Mouse (Mus musculus) myocyte (in vitro differentiated cells): ENCODE measurements at regions not wholly inside any gene's neighbourhood (a gene's known extent, or its start where the extent isn't known, plus 50 kb on each side); places are given as distances from the start of the nearest gene placed in this dataset.
A peak's percentile ranks its signal among the peaks of the same experiment; 100 is the strongest.

Source experiments
- H3K27me3 ChIP-seq: one replicate; pipeline ENCODE4 v1.6.1; 2011; ENCODE audit not compliant: control insufficient read depth, insufficient read depth, insufficient read length
- H3K36me3 ChIP-seq: one replicate; pipeline ENCODE4 v1.6.1; 2011; ENCODE audit not compliant: control insufficient read depth, insufficient read depth
- H3K4me2 ChIP-seq: one replicate; pipeline ENCODE4 v1.6.1; 2011; ENCODE audit warnings: low read depth, control low read depth
- H3K4me3 ChIP-seq: one replicate; pipeline ENCODE4 v1.5.1; 2011; ENCODE audit warnings: mild to moderate bottlenecking, control low read depth, moderate library complexity
- H3K79me2 ChIP-seq: one replicate; pipeline ENCODE4 v1.6.1; 2011; ENCODE audit not compliant: control insufficient read depth, insufficient read depth
- H3ac ChIP-seq: one replicate; pipeline ENCODE4 v1.6.1; 2011; ENCODE audit not compliant: control insufficient read depth, insufficient read length
- CEBPB ChIP-seq: IDR thresholded peaks from 2 replicates; pipeline ENCODE4 v1.6.1; 2011; ENCODE audit warnings: mild to moderate bottlenecking, moderate library complexity; ENCODE audit not compliant: poor library complexity, insufficient read depth, severe bottlenecking
- E2F4 ChIP-seq: IDR thresholded peaks from one replicate; pipeline ENCODE4 v1.6.1; 2011; ENCODE audit warnings: mild to moderate bottlenecking, control low read depth, moderate library complexity; ENCODE audit not compliant: insufficient read depth
- MAX ChIP-seq: IDR thresholded peaks from one replicate; pipeline ENCODE4 v1.6.1; 2011; ENCODE audit warnings: low read depth, mild to moderate bottlenecking, control low read depth
- MYOD1 ChIP-seq, 3 experiments: IDR thresholded peaks; one replicate each; pipeline ENCODE4 v1.6.1; 2011; ENCODE audit warnings: control low read depth in 2 of 3, low read depth in 2 of 3, mild to moderate bottlenecking in 2 of 3, moderate library complexity in 1 of 3; ENCODE audit not compliant: insufficient read length in 2 of 3, control insufficient read depth in 1 of 3
- MYOG ChIP-seq, 3 experiments: IDR thresholded peaks; one replicate each; pipeline ENCODE4 v1.6.1; 2011; ENCODE audit warnings: control low read depth in 2 of 3, low read depth in 2 of 3, mild to moderate bottlenecking in 2 of 3; ENCODE audit not compliant: insufficient read length in 2 of 3, control insufficient read depth in 1 of 3, insufficient read depth in 1 of 3
- POLR2A ChIP-seq: IDR thresholded peaks from one replicate; pipeline ENCODE4 v1.6.1; 2011; ENCODE audit warnings: low read depth, mild to moderate bottlenecking, control low read depth, moderate library complexity; ENCODE audit not compliant: insufficient read length
- POLR2AphosphoS2 ChIP-seq: IDR thresholded peaks from one replicate; pipeline ENCODE4 v1.6.1; 2011; ENCODE audit warnings: low read depth, control low read depth; ENCODE audit not compliant: insufficient read length
- REST ChIP-seq: IDR thresholded peaks from one replicate; pipeline ENCODE4 v1.6.1; 2011; ENCODE audit warnings: mild to moderate bottlenecking, control low read depth, moderate library complexity; ENCODE audit not compliant: insufficient read depth, insufficient read length
- SRF ChIP-seq: IDR thresholded peaks from one replicate; pipeline ENCODE4 v1.6.1; 2011; ENCODE audit warnings: low read depth; ENCODE audit not compliant: control insufficient read depth, insufficient read length
- TCF12 ChIP-seq: IDR thresholded peaks from one replicate; pipeline ENCODE4 v1.6.1; 2011; ENCODE audit warnings: mild to moderate bottlenecking, control low read depth; ENCODE audit not compliant: poor library complexity, insufficient read depth, severe bottlenecking
- TCF3 ChIP-seq: IDR thresholded peaks from one replicate; pipeline ENCODE4 v1.6.1; 2011; ENCODE audit warnings: low read depth, control low read depth; ENCODE audit not compliant: insufficient read length
- USF1 ChIP-seq: IDR thresholded peaks from one replicate; pipeline ENCODE4 v1.6.1; 2011; ENCODE audit warnings: low read depth, mild to moderate bottlenecking, control low read depth, moderate library complexity

GRCm38 (mm10) chr17:64382894-64383293 lies 51.2 kb upstream of the Pja2 start:
- Histone ChIP-seq H3ac (no peak overlapping the region), H3K79me2 (no peaks in the 10 kb centered on the region), H3K4me3 (no peak overlapping the region), H3K36me3 (no peaks in the 10 kb centered on the region), H3K4me2 (no peak overlapping the region), H3K27me3 (no peaks in the 10 kb centered on the region)
- TF ChIP-seq POLR2AphosphoS2: no peak
- TF ChIP-seq REST: no peak
- no peak for TF ChIP-seq E2F4
- TF ChIP-seq SRF: no peak
- TF ChIP-seq MYOD1 (IDR thresholded peaks at IDR 0.05; ENCODE audit: control insufficient read depth in 1 of 3, insufficient read length in 2 of 3, low read depth in 2 of 3): no peak
- no peak for TF ChIP-seq POLR2A
- TF ChIP-seq MAX: no peak
- no peak for TF ChIP-seq USF1
- no peak for TF ChIP-seq TCF3
- TF ChIP-seq TCF12: no peak
- TF ChIP-seq CEBPB: no peak
- TF ChIP-seq MYOG (IDR thresholded peaks at IDR 0.05; ENCODE audit: control insufficient read depth in 1 of 3, insufficient read depth in 1 of 3, insufficient read length in 2 of 3, low read depth in 2 of 3): no peak

GRCm38 (mm10) chr17:64383600-64383999 lies 51.9 kb upstream of the Pja2 start:
- H3K4me2 ChIP-seq: no peak overlapping the region
- no peak overlapping the region for H3ac ChIP-seq
- TF ChIP-seq MYOD1 (IDR thresholded peaks at IDR 0.05; ENCODE audit: control insufficient read depth in 1 of 3, insufficient read length in 2 of 3, low read depth in 2 of 3) (no peak), POLR2AphosphoS2 (no peak), SRF (no peak), POLR2A (no peak), MAX (no peak), USF1 (no peak), TCF12 (no peak), CEBPB (no peak)
- no peaks in the 10 kb centered on the region for H3K79me2 ChIP-seq
- H3K36me3 ChIP-seq: no peaks in the 10 kb centered on the region
- no peaks in the 10 kb centered on the region for H3K27me3 ChIP-seq
- no peak overlapping the region for H3K4me3 ChIP-seq

- no peaks in the 10 kb centered on the region for H3K36me3 ChIP-seq
- H3K4me3 ChIP-seq: no peak overlapping the region
- H3K4me2 ChIP-seq: no peak overlapping the region
- H3K79me2 ChIP-seq: no peaks in the 10 kb centered on the region
- TF ChIP-seq MYOG (IDR thresholded peaks at IDR 0.05; ENCODE audit: control insufficient read depth in 1 of 3, insufficient read depth in 1 of 3, insufficient read length in 2 of 3, low read depth in 2 of 3) (no peak), POLR2A (no peak), MYOD1 (IDR thresholded peaks at IDR 0.05; ENCODE audit: control insufficient read depth in 1 of 3, insufficient read length in 2 of 3, low read depth in 2 of 3) (no peak), E2F4 (no peak), MAX (no peak), TCF12 (no peak), USF1 (no peak), SRF (no peak), POLR2AphosphoS2 (no peak), CEBPB (no peak), TCF3 (no peak), REST (no peak)
- H3ac ChIP-seq: no peak overlapping the region
- H3K27me3 ChIP-seq: no peaks in the 10 kb centered on the region
These were observed 58.6 kb upstream of the Pja2 start for GRCm38 (mm10) chr17:64390349-64390748.

GRCm38 (mm10) chr17:64397254-64397897 lies 65.7 kb upstream of the Pja2 start:
- Histone ChIP-seq H3ac (no peak overlapping the region), H3K27me3 (no peaks in the 10 kb centered on the region), H3K4me2 (peak overlapping the region; percentile 37), H3K4me3 (no peak overlapping the region), H3K36me3 (no peaks in the 10 kb centered on the region), H3K79me2 (no peaks in the 10 kb centered on the region)
- TF ChIP-seq MAX (no peak), POLR2A (no peak), TCF3 (no peak), CEBPB (no peak), TCF12 (no peak), SRF (no peak), REST (no peak)

GRCm38 (mm10) chr17:64398114-64398692 lies 66.5 kb upstream of the Pja2 start:
- Histone ChIP-seq H3K4me3 (no peak overlapping the region), H3ac (no peak overlapping the region), H3K79me2 (no peaks in the 10 kb centered on the region), H3K36me3 (no peaks in the 10 kb centered on the region), H3K4me2 (peak overlapping the region; percentile 37), H3K27me3 (no peaks in the 10 kb centered on the region)
- TF ChIP-seq MYOD1 (IDR thresholded peaks at IDR 0.05; ENCODE audit: control insufficient read depth in 1 of 3, insufficient read length in 2 of 3, low read depth in 2 of 3): no peak
- TF ChIP-seq TCF12: no peak
- TF ChIP-seq REST: no peak
- TF ChIP-seq USF1: no peak
- TF ChIP-seq POLR2AphosphoS2: no peak
- TF ChIP-seq E2F4: no peak
- no peak for TF ChIP-seq MYOG (IDR thresholded peaks at IDR 0.05; ENCODE audit: control insufficient read depth in 1 of 3, insufficient read depth in 1 of 3, insufficient read length in 2 of 3, low read depth in 2 of 3)
- no peak for TF ChIP-seq TCF3
- TF ChIP-seq MAX: no peak
- no peak for TF ChIP-seq POLR2A
- no peak for TF ChIP-seq CEBPB
- no peak for TF ChIP-seq SRF
